Mouse (Mus musculus) v-Abl transformed pro-B cells (cell line): ENCODE measurements around the gene Cdk12.

Experiments
- in situ Hi-C, 2 experiments: fragments of 400-800 bp; cut with MboI; formaldehyde crosslinking; loops; one replicate each; pipeline ENCODE4 v1.15.1; 2025; ENCODE audit not compliant: unreplicated experiment in 2 of 2

Gene Cdk12

GRCm38 (mm10) chr11:98297778-98298177, 94.9 kb downstream of the Cdk12 start:
- in situ Hi-C loops, result no loop called here

- in situ Hi-C loops, result no loop called here
Observed at GRCm38 (mm10) chr11:98298484-98299205, 95.8 kb downstream of the Cdk12 start.

- in situ Hi-C loops, result loop anchor here in 1 of 2 experiments (25.0 kb wide), 1 partner anchor 802 kb away; the partner anchor contains the start of gene 4933428G20Rik
Observed at GRCm38 (mm10) chr11:98313790-98314323, 111.0 kb downstream of the Cdk12 start.

- in situ Hi-C loops, result loop anchor here in 1 of 2 experiments (25.0 kb wide), 1 partner anchor 805 kb away; the partner anchor contains the start of gene 4933428G20Rik
Observed at GRCm38 (mm10) chr11:98317479-98317878, 114.6 kb downstream of the Cdk12 start.

- in situ Hi-C loops, result loop anchor here in 1 of 2 experiments (25.0 kb wide), 1 partner anchor 806 kb away; the partner anchor contains the start of gene 4933428G20Rik
Observed at GRCm38 (mm10) chr11:98318421-98319116, 115.7 kb downstream of the Cdk12 start.

GRCm38 (mm10) chr11:98319120-98319519, 116.3 kb downstream of the Cdk12 start:
- in situ Hi-C loops, result loop anchor here in 1 of 2 experiments (25.0 kb wide), 1 partner anchor 807 kb away; the partner anchor contains the start of gene 4933428G20Rik

GRCm38 (mm10) chr11:98319544-98319943, 116.7 kb downstream of the Cdk12 start:
- in situ Hi-C loops, result loop anchor here in 1 of 2 experiments (25.0 kb wide), 1 partner anchor 807 kb away; the partner anchor contains the start of gene 4933428G20Rik

- in situ Hi-C loops, result loop anchor here (10.0 to 25.0 kb wide), 2 partner anchors 45 to 808 kb away; partner anchors contain the start of gene 4933428G20Rik (in 1 of the 2)
Observed at GRCm38 (mm10) chr11:98319944-98320343, 117.1 kb downstream of the Cdk12 start.

- in situ Hi-C loops, result loop anchor here (10.0 to 25.0 kb wide), 2 partner anchors 46 to 808 kb away; partner anchors contain the start of gene 4933428G20Rik (in 1 of the 2)
Observed at GRCm38 (mm10) chr11:98320381-98320780, 117.5 kb downstream of the Cdk12 start.

GRCm38 (mm10) chr11:98320806-98321676, 118.2 kb downstream of the Cdk12 start:
- in situ Hi-C loops, result loop anchor here (10.0 to 25.0 kb wide), 2 partner anchors 46 to 809 kb away; partner anchors contain the start of gene 4933428G20Rik (in 1 of the 2)

- in situ Hi-C loops, result loop anchor here (10.0 to 25.0 kb wide), 2 partner anchors 47 to 809 kb away; partner anchors contain the start of gene 4933428G20Rik (in 1 of the 2)
Observed at GRCm38 (mm10) chr11:98321677-98322003, 118.8 kb downstream of the Cdk12 start.

- in situ Hi-C loops, result loop anchor here (10.0 to 25.0 kb wide), 2 partner anchors 47 to 810 kb away; partner anchors contain the start of gene 4933428G20Rik (in 1 of the 2)
Observed at GRCm38 (mm10) chr11:98322159-98322558, 119.3 kb downstream of the Cdk12 start.

GRCm38 (mm10) chr11:98323136-98323866, 120.4 kb downstream of the Cdk12 start:
- in situ Hi-C loops, result loop anchor here (10.0 to 25.0 kb wide), 2 partner anchors 48 to 811 kb away; partner anchors contain the start of gene 4933428G20Rik (in 1 of the 2)

- in situ Hi-C loops, result loop anchor here (10.0 to 25.0 kb wide), 2 partner anchors 49 to 812 kb away; partner anchors contain the start of gene 4933428G20Rik (in 1 of the 2)
Observed at GRCm38 (mm10) chr11:98323933-98324332, 121.1 kb downstream of the Cdk12 start.

GRCm38 (mm10) chr11:98325191-98325820, 122.4 kb downstream of the Cdk12 start:
- in situ Hi-C loops, result loop anchor here in 1 of 2 experiments (10.0 kb wide), 1 partner anchor 51 kb away; no protein-coding TSS in a partner anchor

- in situ Hi-C loops, result loop anchor here in 1 of 2 experiments (10.0 kb wide), 1 partner anchor 51 kb away; no protein-coding TSS in a partner anchor
Observed at GRCm38 (mm10) chr11:98325821-98326218, 123.0 kb downstream of the Cdk12 start.

- in situ Hi-C loops, result loop anchor here in 1 of 2 experiments (10.0 kb wide), 1 partner anchor 52 kb away; no protein-coding TSS in a partner anchor
Observed at GRCm38 (mm10) chr11:98326741-98327135, 123.9 kb downstream of the Cdk12 start.
